Mouse (Mus musculus) midbrain, embryonic 16.5 days (tissue): ENCODE measurements around the gene Scamp3. TPM values are rescaled to one million over a fixed set of nuclear protein-coding genes. Genes with fewer than 3 reads are reported as not detected.

ENCODE experiments used
- ATAC-seq: fragments of 200-750 bp; cut with Nextera tagmentation; 2 replicates; pipeline ENCODE4 v1.8.0; 2017; ENCODE audit warnings: moderate TSS enrichment
- H3K27ac ChIP-seq: fragments of 300-500 bp; sonication (generic); 2 replicates; pipeline ENCODE4 v1.5.1; 2014; ENCODE audit warnings: mild to moderate bottlenecking, low read length, mixed read lengths
- H3K27me3 ChIP-seq: fragments of 300-500 bp; sonication (generic); 2 replicates; pipeline ENCODE4 v1.6.1; 2014; ENCODE audit warnings: low read depth, low read length, mixed read lengths; ENCODE audit not compliant: control insufficient read depth, insufficient read depth
- H3K36me3 ChIP-seq: fragments of 300-500 bp; sonication (generic); 2 replicates; pipeline ENCODE4 v1.6.1; 2014; ENCODE audit warnings: mild to moderate bottlenecking, low read length, moderate library complexity, mixed read lengths; ENCODE audit not compliant: control insufficient read depth, insufficient read depth
- H3K4me1 ChIP-seq: fragments of 300-500 bp; sonication (generic); 2 replicates; pipeline ENCODE4 v1.6.1; 2014; ENCODE audit warnings: mild to moderate bottlenecking, low read length, mixed read lengths; ENCODE audit not compliant: control insufficient read depth, insufficient read depth
- H3K4me2 ChIP-seq: fragments of 300-500 bp; sonication (generic); 2 replicates; pipeline ENCODE4 v1.6.1; 2014; ENCODE audit warnings: mild to moderate bottlenecking, low read length, mixed read lengths
- H3K4me3 ChIP-seq: fragments of 300-500 bp; sonication (generic); 2 replicates; pipeline ENCODE4 v1.5.1; 2014; ENCODE audit warnings: low read depth, mild to moderate bottlenecking, low read length, moderate library complexity, mixed read lengths
- H3K9ac ChIP-seq: fragments of 300-500 bp; sonication (generic); 2 replicates; pipeline ENCODE4 v1.6.1; 2014; ENCODE audit warnings: low read depth, low read length, mixed read lengths
- H3K9me3 ChIP-seq: fragments of 300-500 bp; sonication (generic); replicated peaks from 2 replicates; pipeline ENCODE4 v1.6.1; 2014; ENCODE audit warnings: mild to moderate bottlenecking, low read length, mixed read lengths; ENCODE audit not compliant: control insufficient read depth, poor library complexity, severe bottlenecking
- WGBS: fragments of 180-500 bp; shearing (Covaris S2); extraction: QIAGEN DNeasy Blood & Tissue Kit; methylation state at CpG from one replicate; pipeline ENCODE4 v1.1.7; 2014; 5-methylcytosine and 5-hydroxymethylcytosine counted together
- polyA plus RNA-seq: library from polyadenylated mRNA; unstranded; fragments of >200 nt; fragmentation: Nextera tagmentation; extraction: Ambion mirVana; gene quantifications from 2 replicates; pipeline ENCODE4 v1.2.1, GENCODE M21; 2015

The Scamp3 gene
- polyA plus RNA-seq, 1 experiment from 2014 or later = 152 TPM

- H3K4me1 ChIP-seq = peaks cover 10% of the 10 kb centered on the region
- ATAC-seq = peak; percentile 90
- H3K4me2 ChIP-seq = peak overlapping the region; percentile 81
- H3K36me3 ChIP-seq = no peaks in the 10 kb centered on the region
- 6% methylated on average over 33 of the region's 33 CpGs for WGBS
- H3K27me3 ChIP-seq = no peaks in the 10 kb centered on the region
- no peaks in the 10 kb centered on the region for H3K9me3 ChIP-seq
- H3K4me3 ChIP-seq = peak overlapping the region; percentile 41
- peak overlapping the region; percentile 70 for H3K9ac ChIP-seq
- H3K27ac ChIP-seq = peak overlapping the region; percentile 74
Observed at GRCm38 (mm10) chr3:89195979-89196877, 19.0 kb downstream of the Scamp3 start.

GRCm38 (mm10) chr3:89199839-89200238 is 22.6 kb downstream of the Scamp3 start:
- 81% methylated on average over 3 of the region's 3 CpGs for WGBS
- H3K27me3 ChIP-seq = no peaks in the 10 kb centered on the region
- ATAC-seq = no peak
- H3K4me1 ChIP-seq = peaks cover 15% of the 10 kb centered on the region
- H3K27ac ChIP-seq = no peak overlapping the region
- H3K9me3 ChIP-seq = no peaks in the 10 kb centered on the region
- peaks cover 5% of the 10 kb centered on the region; the same call in 1 of the 2 replicates for H3K36me3 ChIP-seq
- no peak overlapping the region for H3K9ac ChIP-seq
- no peak overlapping the region for H3K4me2 ChIP-seq
- no peak overlapping the region for H3K4me3 ChIP-seq

GRCm38 (mm10) chr3:89202253-89203141 is 25.2 kb downstream of the Scamp3 start, which contains the start of gene Gba:
TSS of gene Gba (plus strand) at chr3:89202928.
- peak within 1 kb of the TSS; percentile 64 for H3K4me3 ChIP-seq
- peak; percentile 83 for ATAC-seq

GRCm38 (mm10) chr3:89203142-89203514 is 25.9 kb downstream of the Scamp3 start:
- Histone ChIP-seq H3K36me3 (peaks cover 25% of the 10 kb centered on the region), H3K4me1 (peaks cover 5% of the 10 kb centered on the region), H3K9ac (peak overlapping the region; percentile 73), H3K9me3 (no peaks in the 10 kb centered on the region), H3K4me3 (peak overlapping the region; percentile 64), H3K27me3 (no peaks in the 10 kb centered on the region), H3K4me2 (peak overlapping the region; percentile 87), H3K27ac (peak overlapping the region; percentile 67)
- WGBS = 42% methylated on average over 5 of the region's 5 CpGs
- peak; percentile 55; the same call in 1 of the 2 replicates for ATAC-seq

More at GRCm38 (mm10) chr3:89202253-89203141, 25.2 kb downstream of the Scamp3 start, which contains the start of gene Gba:
- WGBS = 26% methylated on average over 13 of the region's 13 CpGs
- Histone ChIP-seq H3K4me2 (peak within 1 kb of the TSS; percentile 87), H3K36me3 (peaks cover 19% of the 10 kb centered on the region), H3K27ac (peak within 1 kb of the TSS; percentile 73), H3K4me1 (peaks cover 5% of the 10 kb centered on the region), H3K27me3 (no peaks in the 10 kb centered on the region), H3K9me3 (no peaks in the 10 kb centered on the region), H3K9ac (peak within 1 kb of the TSS; percentile 73)

GRCm38 (mm10) chr3:89206079-89206478 is 28.8 kb downstream of the Scamp3 start:
- H3K4me1 ChIP-seq = peaks cover 5% of the 10 kb centered on the region
- no peaks in the 10 kb centered on the region for H3K9me3 ChIP-seq
- H3K36me3 ChIP-seq = peaks cover 39% of the 10 kb centered on the region
- 92% methylated on average over 7 of the region's 7 CpGs for WGBS
- H3K4me3 ChIP-seq = no peak overlapping the region
- no peaks in the 10 kb centered on the region for H3K27me3 ChIP-seq
- no peak for ATAC-seq
- no peak overlapping the region for H3K27ac ChIP-seq
- no peak overlapping the region for H3K9ac ChIP-seq
- no peak overlapping the region for H3K4me2 ChIP-seq

- no peaks in the 10 kb centered on the region for H3K9me3 ChIP-seq
- no peak overlapping the region for H3K27ac ChIP-seq
- no peak for ATAC-seq
- H3K9ac ChIP-seq = no peak overlapping the region
- no peaks in the 10 kb centered on the region for H3K27me3 ChIP-seq
- WGBS = 93% methylated on average over 2 of the region's 2 CpGs
- peaks cover 5% of the 10 kb centered on the region for H3K4me1 ChIP-seq
- peaks cover 39% of the 10 kb centered on the region for H3K36me3 ChIP-seq
- H3K4me2 ChIP-seq = no peak overlapping the region
- no peak overlapping the region for H3K4me3 ChIP-seq
Observed at GRCm38 (mm10) chr3:89206695-89207094, 29.4 kb downstream of the Scamp3 start.

DNA sequence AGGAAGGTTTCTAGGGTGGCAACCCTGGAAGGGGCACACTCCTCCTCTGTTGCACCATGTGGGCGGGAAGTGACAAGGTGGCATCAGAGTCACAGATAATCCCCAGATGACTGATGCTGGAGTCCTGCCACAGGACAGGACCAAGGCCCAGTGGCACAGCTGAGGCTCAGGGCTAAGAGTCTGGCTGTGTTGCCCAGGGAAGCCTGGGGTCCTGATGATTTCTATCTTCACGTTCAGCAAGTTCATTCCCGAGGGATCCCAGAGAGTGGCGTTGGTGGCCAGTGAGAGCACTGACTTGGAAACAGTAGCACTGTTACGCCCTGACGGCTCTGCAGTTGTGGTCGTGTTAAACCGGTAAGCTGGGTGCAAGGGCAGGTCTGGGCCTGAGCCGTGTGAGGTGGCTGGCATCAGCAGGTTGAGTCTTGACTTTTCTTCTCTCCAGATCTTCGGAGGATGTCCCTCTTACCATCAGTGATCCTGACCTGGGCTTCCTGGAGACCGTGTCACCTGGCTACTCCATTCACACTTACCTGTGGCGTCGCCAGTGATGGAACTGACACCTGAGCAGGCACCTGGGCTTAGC is 30.9 kb downstream of the Scamp3 start:
- H3K36me3 ChIP-seq = peaks cover 39% of the 10 kb centered on the region
- H3K4me2 ChIP-seq = no peak overlapping the region
- ATAC-seq = no peak
- no peaks in the 10 kb centered on the region for H3K27me3 ChIP-seq
- H3K9ac ChIP-seq = no peak overlapping the region
- no peaks in the 10 kb centered on the region for H3K9me3 ChIP-seq
- WGBS = 93% methylated on average over 13 of the region's 13 CpGs
- no peak overlapping the region for H3K27ac ChIP-seq
- no peak overlapping the region for H3K4me3 ChIP-seq
- peaks cover 10% of the 10 kb centered on the region for H3K4me1 ChIP-seq

DNA sequence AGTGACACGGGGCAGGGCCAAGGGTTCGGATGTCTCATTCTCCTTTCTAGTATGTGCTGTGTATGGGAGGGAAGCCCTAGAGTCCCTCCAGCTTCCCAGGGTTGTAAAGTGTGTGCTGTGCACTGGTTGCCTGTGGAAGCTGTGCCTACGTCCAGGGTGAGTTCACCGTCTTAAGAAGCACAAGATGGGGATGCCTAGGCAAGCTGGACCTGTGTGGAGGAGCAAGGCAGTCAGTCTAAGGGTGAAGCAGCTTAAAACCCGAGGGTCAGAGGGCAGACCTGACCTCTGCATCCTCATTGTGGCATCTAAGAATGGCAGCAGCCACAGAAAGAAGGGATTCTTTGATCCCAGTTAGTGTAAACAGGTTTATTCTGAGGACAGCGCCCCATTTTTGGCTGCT is 31.5 kb downstream of the Scamp3 start:
- H3K27ac ChIP-seq = no peak overlapping the region
- no peaks in the 10 kb centered on the region for H3K9me3 ChIP-seq
- no peak overlapping the region for H3K4me3 ChIP-seq
- peaks cover 39% of the 10 kb centered on the region for H3K36me3 ChIP-seq
- peaks cover 7% of the 10 kb centered on the region for H3K4me1 ChIP-seq
- ATAC-seq = no peak
- no peak overlapping the region for H3K4me2 ChIP-seq
- H3K9ac ChIP-seq = no peak overlapping the region
- WGBS = 87% methylated on average over 6 of the region's 6 CpGs
- H3K27me3 ChIP-seq = no peaks in the 10 kb centered on the region
